Mouse (Mus musculus) midbrain, embryonic 10.5 days (tissue): Measurements from ENCODE around the gene Gm13691. TPM values are rescaled to one million over a fixed set of nuclear protein-coding genes. Genes with fewer than 3 reads are reported as not detected.
"Not testable (repeated sequence)": the region's sequence is repeated elsewhere in the genome, so short reads cannot be mapped to it uniquely, and the experiment has no call there.

Experiments
- DNase-seq: peaks from one replicate; pipeline ENCODE4 v3.0.0-alpha.2; 2017; ENCODE audit warnings: low spot score
- H3K27ac ChIP-seq: fragments of 300-500 bp; sonication (generic); replicated peaks from 2 replicates; pipeline ENCODE4 v1.5.1; 2016; ENCODE audit warnings: mild to moderate bottlenecking
- H3K27me3 ChIP-seq: fragments of 300-500 bp; sonication (generic); 2 replicates; pipeline ENCODE4 v1.6.1; 2016; ENCODE audit warnings: low read depth, mild to moderate bottlenecking; ENCODE audit not compliant: poor library complexity, severe bottlenecking
- H3K36me3 ChIP-seq: fragments of 300-500 bp; sonication (generic); 2 replicates; pipeline ENCODE4 v1.6.1; 2016; ENCODE audit warnings: mild to moderate bottlenecking, moderate library complexity
- H3K4me1 ChIP-seq: fragments of 300-500 bp; sonication (generic); 2 replicates; pipeline ENCODE4 v1.6.1; 2016
- H3K4me3 ChIP-seq: fragments of 300-500 bp; sonication (generic); 2 replicates; pipeline ENCODE4 v1.5.1; 2016; ENCODE audit warnings: mild to moderate bottlenecking, moderate library complexity
- H3K9me3 ChIP-seq: fragments of 300-500 bp; sonication (generic); replicated peaks from 2 replicates; pipeline ENCODE4 v1.6.1; 2016; ENCODE audit warnings: mild to moderate bottlenecking
- WGBS: fragments of 180-500 bp; shearing (Covaris S2); methylation state at CpG from one replicate; pipeline ENCODE4 v1.1.7; 2016; 5-methylcytosine and 5-hydroxymethylcytosine counted together
- polyA plus RNA-seq: library from polyadenylated mRNA; unstranded; fragments of >200 nt; fragmentation: Nextera tagmentation; extraction: Ambion mirVana; gene quantifications from 2 replicates; pipeline ENCODE4 v1.2.1, GENCODE M21; 2016

Gene Gm13691
- not detected in 2 replicates for polyA plus RNA-seq

GRCm38 (mm10) chr2:83990253-83990652, at the start of gene Gm13691:
Gm13691 (plus strand) TSS chr2:83990553.
- H3K27me3 ChIP-seq, H3K4me3 ChIP-seq, H3K4me1 ChIP-seq, H3K9me3 ChIP-seq, H3K27ac ChIP-seq, DNase-seq, H3K36me3 ChIP-seq: not testable (repeated sequence)
- WGBS = no CpG with 5 or more reads among the region's 6 CpGs

GRCm38 (mm10) chr2:83940931-83941361, 49.4 kb upstream of the Gm13691 start, which contains the start of gene Zswim2:
Zswim2 (minus strand) TSS chr2:83941228.
- peak; percentile 87 for DNase-seq
- Histone ChIP-seq H3K36me3 (no peaks in the 10 kb centered on the region), H3K9me3 (no peaks in the 10 kb centered on the region), H3K27me3 (no peaks in the 10 kb centered on the region), H3K4me1 (peaks cover 10% of the 10 kb centered on the region), H3K27ac (peak within 1 kb of the TSS; percentile 66; the same call in 1 of the 2 replicates), H3K4me3 (peak within 1 kb of the TSS; percentile 52)
- under 1% methylated on average over 20 of the region's 20 CpGs for WGBS

DNA sequence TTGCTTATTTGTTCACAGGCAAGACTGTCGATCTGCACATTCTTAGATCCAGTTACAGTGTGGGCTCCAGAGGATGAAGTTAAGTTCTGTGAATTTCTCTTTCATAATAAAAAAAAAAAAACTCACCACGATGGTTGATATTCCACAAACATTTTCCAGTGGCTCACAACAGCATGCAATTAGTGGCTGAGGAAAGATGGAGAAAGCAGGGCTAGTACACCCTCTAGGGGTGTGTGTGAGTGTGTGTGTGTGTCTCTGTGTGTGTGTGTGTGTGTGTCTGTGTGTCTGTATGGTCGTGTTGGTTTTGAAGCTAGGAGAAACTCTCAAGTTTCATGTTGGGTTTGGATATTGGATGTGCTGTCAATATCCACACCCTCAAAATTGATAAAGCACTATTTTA, 49.0 kb upstream of the Gm13691 start:
- WGBS = 51% methylated on average over 3 of the region's 3 CpGs
- Histone ChIP-seq H3K4me1 (peaks cover 10% of the 10 kb centered on the region), H3K9me3 (no peaks in the 10 kb centered on the region), H3K27me3 (no peaks in the 10 kb centered on the region), H3K27ac (no peak overlapping the region), H3K4me3 (peak overlapping the region; percentile 52), H3K36me3 (no peaks in the 10 kb centered on the region)
- no peak for DNase-seq

DNA sequence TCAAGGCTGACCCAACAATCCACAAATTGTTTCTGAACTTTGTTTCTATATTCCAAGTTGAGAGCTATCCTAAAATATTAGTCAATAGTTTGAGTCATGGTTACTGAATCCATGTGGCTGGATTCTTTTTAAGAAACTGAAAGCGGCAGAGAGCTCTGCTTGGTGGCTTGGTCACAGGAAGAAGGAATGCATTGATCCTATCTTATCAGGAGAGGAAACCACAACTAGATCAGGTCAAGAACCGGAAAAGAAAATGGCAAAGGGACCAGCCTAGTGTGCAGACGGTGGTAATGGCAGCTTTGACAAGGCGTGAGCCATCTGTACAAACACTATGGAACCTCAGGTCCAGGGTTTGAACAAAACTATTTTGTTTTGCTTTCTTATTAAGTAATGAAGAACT, 48.6 kb upstream of the Gm13691 start:
- Histone ChIP-seq H3K36me3 (no peaks in the 10 kb centered on the region), H3K9me3 (no peaks in the 10 kb centered on the region), H3K4me1 (peaks cover 10% of the 10 kb centered on the region), H3K4me3 (no peak overlapping the region), H3K27me3 (no peaks in the 10 kb centered on the region), H3K27ac (no peak overlapping the region)
- WGBS = 80% methylated on average over 4 of the region's 4 CpGs
- DNase-seq = no peak

DNA sequence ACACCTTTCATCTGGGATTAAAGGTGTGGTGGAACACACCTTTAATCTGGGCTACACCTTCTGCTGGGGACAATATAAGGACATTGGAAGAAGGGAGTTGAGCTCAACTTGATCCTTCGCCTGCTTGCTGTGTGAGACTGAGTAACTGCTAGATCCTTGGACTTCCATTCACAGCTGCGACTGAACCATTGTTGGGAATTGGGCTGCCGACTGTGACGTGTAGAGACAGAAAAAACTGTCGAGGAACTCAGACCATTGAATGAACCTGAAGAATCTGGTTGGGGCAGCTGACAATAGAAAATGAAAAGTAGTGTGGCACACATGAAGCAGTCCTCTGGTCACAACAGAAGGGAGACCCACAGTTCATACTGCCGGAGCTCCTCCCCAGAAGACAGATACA, 35.0 kb upstream of the Gm13691 start, which contains the start of gene Gm13698:
TSS of gene Gm13698 (plus strand) at position 301 of the 400 bp plus-strand sequence.
- not testable (repeated sequence) for DNase-seq, H3K4me3 ChIP-seq, H3K4me1 ChIP-seq, H3K9me3 ChIP-seq, H3K27ac ChIP-seq, H3K36me3 ChIP-seq, H3K27me3 ChIP-seq
- WGBS = no CpG with 5 or more reads among the region's 6 CpGs

DNA sequence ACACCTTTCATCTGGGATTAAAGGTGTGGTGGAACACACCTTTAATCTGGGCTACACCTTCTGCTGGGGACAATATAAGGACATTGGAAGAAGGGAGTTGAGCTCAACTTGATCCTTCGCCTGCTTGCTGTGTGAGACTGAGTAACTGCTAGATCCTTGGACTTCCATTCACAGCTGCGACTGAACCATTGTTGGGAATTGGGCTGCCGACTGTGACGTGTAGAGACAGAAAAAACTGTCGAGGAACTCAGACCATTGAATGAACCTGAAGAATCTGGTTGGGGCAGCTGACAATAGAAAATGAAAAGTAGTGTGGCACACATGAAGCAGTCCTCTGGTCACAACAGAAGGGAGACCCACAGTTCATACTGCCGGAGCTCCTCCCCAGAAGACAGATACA, 29.1 kb upstream of the Gm13691 start, which contains the start of gene Gm13693:
TSS of gene Gm13693 (plus strand) at position 301 of the 400 bp plus-strand sequence.
- not testable (repeated sequence) for H3K27ac ChIP-seq, DNase-seq, H3K4me3 ChIP-seq, H3K4me1 ChIP-seq, H3K27me3 ChIP-seq, H3K9me3 ChIP-seq, H3K36me3 ChIP-seq
- WGBS = no CpG with 5 or more reads among the region's 6 CpGs

DNA sequence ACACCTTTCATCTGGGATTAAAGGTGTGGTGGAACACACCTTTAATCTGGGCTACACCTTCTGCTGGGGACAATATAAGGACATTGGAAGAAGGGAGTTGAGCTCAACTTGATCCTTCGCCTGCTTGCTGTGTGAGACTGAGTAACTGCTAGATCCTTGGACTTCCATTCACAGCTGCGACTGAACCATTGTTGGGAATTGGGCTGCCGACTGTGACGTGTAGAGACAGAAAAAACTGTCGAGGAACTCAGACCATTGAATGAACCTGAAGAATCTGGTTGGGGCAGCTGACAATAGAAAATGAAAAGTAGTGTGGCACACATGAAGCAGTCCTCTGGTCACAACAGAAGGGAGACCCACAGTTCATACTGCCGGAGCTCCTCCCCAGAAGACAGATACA, 23.3 kb upstream of the Gm13691 start, which contains the start of gene Gm13695:
TSS of gene Gm13695 (plus strand) at position 301 of the 400 bp plus-strand sequence.
- H3K27ac ChIP-seq, DNase-seq, H3K9me3 ChIP-seq, H3K27me3 ChIP-seq, H3K4me1 ChIP-seq, H3K36me3 ChIP-seq, H3K4me3 ChIP-seq: not testable (repeated sequence)
- no CpG with 5 or more reads among the region's 6 CpGs for WGBS

GRCm38 (mm10) chr2:83972823-83973222, 17.5 kb upstream of the Gm13691 start, which contains the start of gene Gm13696:
Gm13696 (plus strand) TSS chr2:83973123.
- H3K4me1 ChIP-seq, H3K4me3 ChIP-seq, H3K9me3 ChIP-seq, H3K36me3 ChIP-seq, DNase-seq, H3K27ac ChIP-seq, H3K27me3 ChIP-seq: not testable (repeated sequence)
- WGBS = no CpG with 5 or more reads among the region's 6 CpGs

DNA sequence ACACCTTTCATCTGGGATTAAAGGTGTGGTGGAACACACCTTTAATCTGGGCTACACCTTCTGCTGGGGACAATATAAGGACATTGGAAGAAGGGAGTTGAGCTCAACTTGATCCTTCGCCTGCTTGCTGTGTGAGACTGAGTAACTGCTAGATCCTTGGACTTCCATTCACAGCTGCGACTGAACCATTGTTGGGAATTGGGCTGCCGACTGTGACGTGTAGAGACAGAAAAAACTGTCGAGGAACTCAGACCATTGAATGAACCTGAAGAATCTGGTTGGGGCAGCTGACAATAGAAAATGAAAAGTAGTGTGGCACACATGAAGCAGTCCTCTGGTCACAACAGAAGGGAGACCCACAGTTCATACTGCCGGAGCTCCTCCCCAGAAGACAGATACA, 11.7 kb upstream of the Gm13691 start, which contains the start of gene Gm13694:
TSS of gene Gm13694 (plus strand) at position 301 of the 400 bp plus-strand sequence.
- not testable (repeated sequence) for H3K9me3 ChIP-seq, H3K4me1 ChIP-seq, H3K36me3 ChIP-seq, H3K4me3 ChIP-seq, DNase-seq, H3K27me3 ChIP-seq, H3K27ac ChIP-seq
- WGBS = no CpG with 5 or more reads among the region's 6 CpGs

DNA sequence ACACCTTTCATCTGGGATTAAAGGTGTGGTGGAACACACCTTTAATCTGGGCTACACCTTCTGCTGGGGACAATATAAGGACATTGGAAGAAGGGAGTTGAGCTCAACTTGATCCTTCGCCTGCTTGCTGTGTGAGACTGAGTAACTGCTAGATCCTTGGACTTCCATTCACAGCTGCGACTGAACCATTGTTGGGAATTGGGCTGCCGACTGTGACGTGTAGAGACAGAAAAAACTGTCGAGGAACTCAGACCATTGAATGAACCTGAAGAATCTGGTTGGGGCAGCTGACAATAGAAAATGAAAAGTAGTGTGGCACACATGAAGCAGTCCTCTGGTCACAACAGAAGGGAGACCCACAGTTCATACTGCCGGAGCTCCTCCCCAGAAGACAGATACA, 5.9 kb upstream of the Gm13691 start, which contains the start of gene Gm13697:
TSS of gene Gm13697 (plus strand) at position 301 of the 400 bp plus-strand sequence.
- not testable (repeated sequence) for DNase-seq, H3K4me1 ChIP-seq, H3K36me3 ChIP-seq, H3K27me3 ChIP-seq, H3K27ac ChIP-seq, H3K9me3 ChIP-seq, H3K4me3 ChIP-seq
- no CpG with 5 or more reads among the region's 6 CpGs for WGBS

- H3K27ac ChIP-seq, H3K9me3 ChIP-seq, H3K27me3 ChIP-seq, DNase-seq, H3K36me3 ChIP-seq, H3K4me3 ChIP-seq, H3K4me1 ChIP-seq: not testable (repeated sequence)
- 68% methylated on average over 8 of the region's 9 CpGs for WGBS
Measured at GRCm38 (mm10) chr2:83993639-83994255, 3.4 kb downstream of the Gm13691 start.

DNA sequence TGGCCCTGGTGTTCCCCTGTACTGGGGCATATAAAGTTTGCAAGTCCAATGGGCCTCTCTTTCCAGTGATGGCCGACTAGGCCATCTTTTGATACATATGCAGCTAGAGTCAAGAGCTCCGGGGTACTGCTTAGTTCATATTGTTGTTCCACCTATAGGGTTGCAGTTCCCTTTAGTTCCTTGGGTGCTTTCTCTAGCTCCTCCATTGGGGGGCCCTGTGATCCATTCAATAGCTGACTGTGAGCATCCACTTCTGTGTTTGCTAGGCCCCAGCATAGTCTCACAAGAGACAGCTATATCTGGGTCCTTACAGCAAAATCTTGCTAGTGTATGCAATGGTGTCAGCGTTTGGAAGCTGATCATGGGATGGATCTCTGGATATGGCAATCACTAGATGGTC, 4.2 kb downstream of the Gm13691 start:
- H3K27me3 ChIP-seq, H3K4me1 ChIP-seq, DNase-seq, H3K4me3 ChIP-seq, H3K36me3 ChIP-seq, H3K27ac ChIP-seq, H3K9me3 ChIP-seq: not testable (repeated sequence)
- 69% methylated on average over 2 of the region's 3 CpGs for WGBS

DNA sequence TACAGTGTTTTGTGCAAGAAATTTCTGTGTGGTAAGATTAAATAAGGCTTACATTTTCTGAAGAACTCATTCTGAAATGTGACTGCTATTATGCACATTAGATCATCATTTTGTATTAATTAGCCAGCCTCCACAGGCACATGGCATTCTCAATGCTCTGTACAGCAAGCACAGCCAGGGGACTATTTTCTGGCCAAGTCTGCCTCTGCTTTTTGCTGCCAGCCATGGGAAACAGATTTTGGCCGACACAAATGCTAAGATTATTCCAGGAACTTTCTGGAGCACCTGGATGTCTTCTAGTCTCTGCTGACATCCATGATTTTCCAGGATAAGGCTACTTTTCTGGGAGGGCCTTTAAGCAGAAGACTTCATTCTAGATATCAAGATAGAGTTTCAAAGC, 18.6 kb downstream of the Gm13691 start:
- Histone ChIP-seq H3K9me3 (no peaks in the 10 kb centered on the region), H3K27ac (no peak overlapping the region), H3K36me3 (no peaks in the 10 kb centered on the region), H3K4me1 (no peaks in the 10 kb centered on the region), H3K27me3 (no peaks in the 10 kb centered on the region), H3K4me3 (no peak overlapping the region)
- no peak for DNase-seq
- WGBS = 77% methylated on average over 1 of the region's 1 CpGs
